Mouse (Mus musculus): ENCODE results near the gene Inpp4b. TPM values are rescaled to one million over a fixed set of nuclear protein-coding genes. Genes with fewer than 3 reads are reported as not detected.
A peak's percentile ranks its signal among the peaks of the same experiment; 100 is the strongest.

Gene Inpp4b
- polyA plus RNA-seq, 3 experiments from 2014 or later: 249 to 663 (median 549) TPM

DNA sequence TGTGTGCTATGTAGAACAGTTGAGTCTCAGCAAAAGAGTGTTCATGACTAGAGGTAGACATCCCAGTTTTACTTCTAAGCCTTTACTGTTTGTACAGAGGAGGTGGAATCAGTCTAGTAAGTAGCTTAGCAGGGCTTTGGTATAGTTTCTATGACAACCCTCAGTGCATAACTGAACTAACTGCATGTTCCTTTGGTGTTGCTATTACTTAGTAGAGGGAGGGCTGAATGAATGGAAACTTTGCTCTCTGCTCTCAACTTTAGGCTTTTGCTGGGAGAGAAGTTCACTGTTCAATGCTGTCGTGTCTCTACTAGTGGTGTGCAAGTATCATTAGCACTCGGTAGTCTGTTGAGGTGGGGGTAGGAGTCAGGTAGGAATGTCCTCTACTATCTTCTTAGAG lies 393.3 kb downstream of the Inpp4b start:
- ATAC-seq: peak; percentile 80

DNA sequence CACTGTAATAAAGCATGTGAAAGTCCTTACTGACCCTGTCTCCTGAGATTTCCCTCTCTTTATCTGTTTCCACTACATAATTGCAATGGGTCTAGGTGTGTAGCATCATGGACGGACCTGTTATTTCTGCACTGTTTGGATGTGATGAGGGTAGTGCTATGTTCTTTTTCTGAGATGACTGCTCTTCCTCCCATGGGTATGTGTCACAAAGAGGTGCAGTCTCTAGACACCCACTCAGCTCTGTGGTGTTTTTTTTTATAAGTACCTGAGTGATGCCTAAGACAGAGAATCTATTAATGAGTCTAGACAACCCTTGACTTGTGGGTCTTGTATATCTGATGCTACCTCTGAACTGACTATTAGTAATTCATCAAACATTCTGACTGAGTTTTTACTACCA lies 393.7 kb downstream of the Inpp4b start:
- ATAC-seq: peak; percentile 76

DNA sequence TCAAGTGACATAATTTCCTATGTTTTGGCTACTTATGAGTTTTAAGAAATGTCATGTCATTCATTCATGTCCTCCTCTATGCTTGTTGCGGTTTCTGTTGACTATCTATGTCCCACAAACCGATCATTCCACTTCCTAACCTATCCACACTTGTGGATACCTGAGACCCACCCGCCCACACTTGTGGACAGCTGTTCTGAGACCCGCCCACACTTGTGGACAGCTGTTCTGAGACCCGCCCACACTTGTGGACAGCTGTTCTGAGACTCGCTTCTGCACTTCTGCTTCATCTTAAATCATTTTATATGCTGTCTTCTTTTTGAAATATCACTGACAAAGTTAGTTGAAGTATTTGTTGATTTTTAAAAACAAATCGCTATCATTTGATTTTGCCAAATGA lies 400.2 kb downstream of the Inpp4b start:
- ATAC-seq: no peak

DNA sequence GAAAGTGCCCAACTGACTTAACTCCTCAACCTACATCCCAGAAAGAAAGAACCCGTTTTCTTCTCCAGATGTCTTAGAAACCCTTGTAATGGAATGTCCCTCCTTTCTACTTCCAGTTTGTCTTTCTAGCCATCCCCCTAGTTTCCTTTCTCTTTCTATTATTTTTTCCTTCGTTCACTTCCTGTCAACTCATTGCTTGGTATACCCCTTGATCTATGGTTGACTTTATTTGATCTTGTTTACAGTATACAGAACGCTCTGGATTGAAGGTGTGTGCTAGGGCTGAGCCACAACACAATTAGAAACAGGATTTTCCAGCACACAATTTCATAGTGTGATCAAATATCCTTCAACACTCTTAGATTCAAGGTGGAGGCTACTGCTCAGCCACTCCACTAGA lies 400.7 kb downstream of the Inpp4b start:
- peak; percentile 70 for ATAC-seq

DNA sequence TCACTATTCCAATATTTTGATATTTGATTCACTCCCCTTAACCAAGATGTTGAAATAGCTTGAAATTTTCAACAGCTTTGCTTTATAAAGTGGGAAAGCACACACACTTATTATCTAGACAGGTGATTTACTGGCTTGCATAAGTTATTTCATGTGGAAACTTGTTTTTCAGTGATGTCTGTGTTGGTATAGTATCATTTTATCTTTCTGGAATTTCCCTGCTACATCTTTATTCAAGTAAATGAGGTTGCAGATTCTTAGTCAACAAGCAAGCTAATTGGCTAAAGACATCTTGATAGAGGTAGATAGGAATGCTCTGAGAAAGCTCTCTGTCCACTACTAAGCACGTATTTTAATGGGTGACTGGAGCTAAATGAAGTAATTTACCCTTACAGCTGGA lies 403.1 kb downstream of the Inpp4b start:
- peak; percentile 55 for ATAC-seq

DNA sequence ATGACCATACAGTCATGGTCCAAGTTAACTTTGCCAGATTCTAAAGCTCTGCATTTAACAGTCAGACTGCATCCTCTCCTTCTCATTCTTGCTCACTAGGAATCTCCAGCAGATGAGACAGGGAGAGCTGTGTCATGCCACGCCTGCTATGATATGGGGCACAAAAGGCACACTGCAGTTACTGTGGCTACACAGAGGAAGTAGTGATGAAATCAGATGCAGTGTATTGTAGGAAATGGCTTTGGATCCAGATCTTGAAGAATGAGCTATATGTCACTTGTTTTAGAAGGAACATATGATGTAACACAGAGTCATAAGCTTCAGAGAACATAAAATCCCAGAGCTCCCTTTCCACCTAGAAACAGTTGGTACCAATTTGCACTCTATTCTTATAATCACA lies 408.8 kb downstream of the Inpp4b start:
- peak; percentile 48 for ATAC-seq

DNA sequence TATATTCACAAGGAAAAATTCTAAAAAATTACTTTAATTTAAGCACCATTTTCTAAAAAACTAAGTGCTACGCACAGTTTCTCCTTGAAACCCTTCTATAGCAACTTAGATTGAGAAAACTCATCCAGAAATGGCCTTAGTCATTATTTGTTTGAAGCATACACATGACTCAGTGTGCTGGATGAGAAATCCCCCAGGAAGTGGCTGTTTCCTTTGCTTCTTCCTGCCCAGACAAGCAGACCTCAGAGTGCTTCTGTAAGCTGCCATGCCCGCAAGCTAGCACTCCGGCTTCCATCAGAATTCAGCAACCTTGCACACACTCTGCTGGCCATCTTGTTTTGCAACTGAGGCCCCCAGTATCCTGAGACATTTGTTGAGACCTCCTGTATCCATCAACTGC lies 414.3 kb downstream of the Inpp4b start:
- ATAC-seq: peak; percentile 94

DNA sequence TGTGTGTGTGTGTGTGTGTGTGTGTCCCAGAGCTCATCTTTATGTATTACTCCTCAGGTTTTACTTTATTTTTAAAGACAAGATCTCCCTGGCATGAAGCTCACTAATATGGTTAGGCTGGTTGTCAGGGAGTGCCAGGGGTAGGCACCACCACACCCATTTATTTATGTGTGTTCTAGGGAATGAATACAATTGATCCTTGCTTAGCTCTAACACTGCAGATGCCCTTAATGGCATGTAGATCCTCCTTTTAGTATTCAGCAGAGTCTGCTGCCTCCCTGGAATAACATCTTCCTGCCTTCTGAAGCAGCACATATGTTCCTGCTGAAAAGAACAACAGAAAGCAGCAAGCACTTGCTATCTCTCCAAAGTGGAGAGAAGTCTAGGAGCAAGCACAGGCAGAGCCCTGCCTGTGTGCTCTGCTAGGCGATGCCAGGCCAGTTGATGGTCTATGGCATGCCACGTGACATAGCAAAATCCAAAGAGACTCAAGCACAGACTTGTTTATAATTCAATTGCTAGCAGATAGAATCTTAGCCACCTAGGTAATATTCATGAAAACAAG lies 415.3 kb downstream of the Inpp4b start:
- no peak for ATAC-seq

DNA sequence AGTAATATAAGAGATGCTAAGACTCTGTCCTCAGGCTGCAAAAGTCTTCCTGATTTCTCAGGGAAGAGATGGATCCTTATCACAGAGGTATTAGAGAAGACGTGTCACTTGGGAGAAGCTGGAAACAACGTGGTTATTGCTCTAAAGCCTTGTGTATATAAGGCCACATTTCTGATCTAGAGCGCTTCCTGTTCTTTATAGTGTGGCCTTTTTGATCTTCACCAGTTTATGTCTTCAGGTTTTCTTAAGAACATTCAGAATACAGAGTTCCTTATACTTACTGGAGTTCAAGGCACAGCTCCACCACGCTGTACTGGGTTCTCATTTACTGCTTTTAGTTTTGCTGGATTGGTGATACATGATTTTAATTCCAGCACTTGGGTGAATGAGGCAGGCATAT lies 419.1 kb downstream of the Inpp4b start:
- peak; percentile 42 for ATAC-seq

DNA sequence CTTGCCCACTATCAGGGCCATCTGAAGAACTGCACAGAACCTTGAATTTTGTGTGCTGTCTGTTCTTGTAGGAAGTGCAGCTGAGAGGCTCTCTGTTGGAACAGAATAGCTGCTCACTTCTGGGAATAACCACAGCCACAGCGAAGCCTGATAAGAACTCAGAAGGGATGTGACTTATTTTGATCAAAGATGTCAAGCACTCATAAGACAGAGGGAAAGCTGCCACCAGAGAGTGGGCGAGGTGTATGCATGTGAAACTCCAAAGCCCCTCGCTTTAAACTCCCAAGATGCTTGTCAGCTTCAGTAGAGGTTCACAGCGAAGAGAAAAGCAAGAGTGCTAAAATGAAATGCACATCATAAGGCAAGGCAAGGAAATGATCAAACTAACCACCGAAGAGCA lies 423.7 kb downstream of the Inpp4b start:
- ATAC-seq: peak; percentile 7

DNA sequence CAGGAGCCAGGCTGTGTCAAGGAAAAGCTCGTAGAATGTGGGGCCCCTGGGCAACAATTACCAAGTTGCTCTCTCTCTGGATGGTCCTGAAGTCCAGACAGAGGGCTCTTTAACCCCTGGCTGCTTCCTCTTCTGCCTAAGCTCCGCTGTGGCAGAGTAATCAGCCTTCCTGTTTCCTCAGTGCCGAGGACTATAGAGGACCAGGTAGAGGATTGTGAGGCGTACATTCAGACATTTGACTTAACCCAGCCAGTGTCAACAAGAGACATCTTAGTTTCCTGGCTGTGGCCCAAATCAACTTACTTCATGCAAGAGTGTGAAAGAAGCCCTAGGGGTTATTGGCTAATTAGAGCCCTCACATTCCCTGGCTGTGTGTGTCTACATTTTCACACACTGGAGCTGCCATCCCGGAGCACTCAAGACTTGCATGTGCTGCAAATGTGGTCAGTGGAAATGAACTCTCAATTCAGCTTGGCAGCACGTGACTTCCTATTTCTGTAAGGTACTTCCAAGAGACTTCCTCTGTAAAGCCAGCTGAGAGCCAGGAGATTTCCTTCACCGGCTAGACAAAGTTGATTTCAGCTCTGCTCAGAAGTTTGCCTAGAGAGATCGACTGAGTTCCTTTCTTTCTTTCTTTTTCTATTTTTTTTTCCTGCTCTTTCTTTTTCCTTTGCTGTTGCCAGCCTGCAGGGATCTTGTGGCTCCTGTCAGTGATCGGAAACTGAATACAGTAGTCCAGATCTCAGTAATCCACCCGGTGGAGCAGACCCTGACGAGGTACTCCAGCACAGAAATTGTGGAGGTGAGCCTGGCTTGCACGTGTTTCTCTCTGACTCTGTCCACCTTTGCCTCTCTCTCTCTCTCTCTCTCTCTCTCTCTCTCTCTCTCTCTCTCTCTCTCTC lies 425.3 kb downstream of the Inpp4b start:
- peak; percentile 48 for ATAC-seq

DNA sequence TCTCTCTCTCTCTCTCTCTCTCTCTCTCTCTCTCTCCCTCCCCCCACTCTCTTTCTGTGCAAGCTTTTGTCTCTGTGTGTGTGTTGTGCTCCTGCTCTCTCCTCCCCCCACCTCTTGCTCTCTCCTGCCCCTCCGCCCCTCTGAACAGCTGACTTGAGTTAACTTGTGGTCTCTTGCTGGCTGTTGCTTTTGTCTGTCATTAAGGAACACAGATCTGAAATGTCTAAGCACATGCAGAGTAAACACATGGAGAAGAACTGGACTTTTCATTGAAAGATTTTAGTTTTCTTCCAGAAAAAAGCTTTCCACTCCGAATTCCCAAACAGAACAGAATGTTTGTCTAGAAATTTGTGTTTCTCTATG lies 425.9 kb downstream of the Inpp4b start:
- ATAC-seq: peak; percentile 44

DNA sequence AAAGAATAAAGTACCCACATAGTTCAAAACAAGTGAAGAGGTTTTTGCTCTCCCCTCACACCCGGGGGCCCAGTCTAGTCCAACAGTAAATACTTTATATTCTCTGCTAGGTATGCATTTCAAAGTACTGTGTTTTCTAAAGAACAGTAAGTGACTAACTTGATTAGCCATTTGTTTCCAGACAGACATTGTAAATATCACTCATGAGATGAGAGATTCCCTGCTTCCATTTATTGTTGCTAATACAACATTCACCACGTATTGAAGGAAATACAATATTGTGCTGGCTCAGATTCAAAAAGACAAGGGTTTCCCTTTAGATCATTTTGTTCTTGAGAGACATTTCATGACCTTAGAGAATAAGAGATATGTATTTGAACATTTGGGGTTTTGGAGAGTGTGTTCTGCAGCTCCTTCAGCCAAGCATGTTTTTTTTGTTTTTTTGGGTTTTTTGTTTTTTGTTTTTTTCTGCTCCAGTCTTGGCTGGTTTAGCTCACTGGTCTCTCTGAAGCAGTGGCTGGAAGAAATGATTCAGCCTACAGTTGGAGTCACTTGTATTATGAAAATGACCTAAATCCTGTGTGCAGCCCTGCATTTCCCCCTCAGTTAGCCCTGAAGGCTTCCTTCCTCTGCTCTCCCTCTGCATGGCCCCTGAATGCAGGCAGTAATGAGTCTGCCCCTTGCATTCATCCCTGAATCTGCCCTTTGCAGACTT lies 426.5 kb downstream of the Inpp4b start:
- no peak for ATAC-seq

DNA sequence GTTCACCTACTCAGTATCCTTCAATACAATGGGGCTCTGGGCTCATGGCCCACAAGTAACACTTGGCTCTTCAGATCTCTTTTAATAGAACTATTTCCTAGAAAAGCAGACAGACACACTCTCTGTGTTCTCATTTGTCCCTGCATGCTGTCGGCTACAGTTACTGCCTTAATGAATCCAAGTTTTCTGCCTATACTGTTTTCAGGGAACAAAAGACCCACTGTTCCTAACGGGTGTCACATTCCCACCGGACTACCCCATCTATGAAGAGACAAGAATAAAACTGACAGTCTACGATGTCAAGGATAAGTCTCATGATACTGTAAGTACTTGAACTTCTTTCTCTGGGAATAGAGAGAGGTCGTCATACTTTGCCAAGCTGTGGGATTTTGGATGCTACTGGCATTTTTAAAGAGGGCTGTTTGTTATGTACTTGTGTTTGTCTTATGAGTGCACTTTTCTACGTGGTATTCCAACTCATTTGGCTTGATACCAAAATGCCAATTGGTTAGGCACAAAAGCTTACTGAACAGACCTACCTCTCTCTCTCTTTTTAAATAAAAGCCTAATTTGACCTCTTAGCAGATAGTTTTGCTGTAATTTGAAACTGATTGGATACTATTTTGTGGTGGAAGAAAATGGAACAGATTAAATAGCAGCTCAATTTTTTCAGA lies 428.4 kb downstream of the Inpp4b start:
- no peak for ATAC-seq

DNA sequence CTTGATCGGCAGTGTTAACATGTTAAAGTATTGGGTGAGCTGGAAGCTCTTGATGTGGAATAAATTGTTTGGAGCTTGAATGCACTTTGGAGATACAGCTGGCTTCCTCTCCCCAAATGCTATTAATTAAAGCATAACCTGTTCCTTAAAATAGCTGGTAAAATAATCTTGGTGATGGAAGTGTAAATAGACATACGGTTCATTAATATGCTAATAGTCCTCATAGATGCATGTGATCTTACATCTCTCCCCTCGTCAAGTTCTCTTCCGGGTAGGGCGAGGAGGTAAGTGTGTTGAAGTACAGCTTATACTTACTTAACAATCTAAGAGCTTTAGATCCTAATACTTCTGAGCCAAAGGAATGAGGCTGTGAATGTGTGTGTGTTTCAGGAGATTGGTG lies 430.5 kb downstream of the Inpp4b start:
- no peak for ATAC-seq

DNA sequence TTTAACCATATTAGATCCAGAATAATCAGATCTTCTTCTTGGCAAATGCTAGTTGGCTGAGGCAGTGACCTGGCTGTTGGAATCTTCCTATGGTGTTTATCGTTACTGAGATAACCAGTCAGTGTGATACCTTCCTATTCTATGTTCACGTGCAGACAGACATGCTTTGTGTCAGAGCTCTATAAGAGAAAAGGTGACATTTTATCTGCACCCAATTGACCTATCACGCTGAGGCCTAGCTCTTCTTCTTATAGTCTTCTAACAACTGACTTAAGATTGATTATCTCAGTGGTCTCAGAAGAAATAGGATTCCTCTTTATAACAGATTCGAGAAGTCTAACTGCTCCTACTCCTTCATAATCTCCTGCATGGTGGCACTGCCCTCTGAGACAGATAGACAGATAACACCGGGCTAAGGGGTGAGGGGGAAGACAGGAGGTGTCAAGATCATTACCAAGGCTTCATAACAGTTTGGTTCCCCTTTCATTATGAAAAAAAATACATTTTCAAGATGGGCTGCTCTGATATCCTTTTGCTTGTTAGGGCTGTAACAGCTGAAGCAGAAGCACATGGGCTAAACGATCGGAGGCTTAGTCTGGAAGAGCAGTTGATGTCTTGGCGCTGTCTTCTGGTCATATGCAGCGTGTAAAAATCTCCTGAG lies 431.1 kb downstream of the Inpp4b start:
- ATAC-seq: peak; percentile 8

DNA sequence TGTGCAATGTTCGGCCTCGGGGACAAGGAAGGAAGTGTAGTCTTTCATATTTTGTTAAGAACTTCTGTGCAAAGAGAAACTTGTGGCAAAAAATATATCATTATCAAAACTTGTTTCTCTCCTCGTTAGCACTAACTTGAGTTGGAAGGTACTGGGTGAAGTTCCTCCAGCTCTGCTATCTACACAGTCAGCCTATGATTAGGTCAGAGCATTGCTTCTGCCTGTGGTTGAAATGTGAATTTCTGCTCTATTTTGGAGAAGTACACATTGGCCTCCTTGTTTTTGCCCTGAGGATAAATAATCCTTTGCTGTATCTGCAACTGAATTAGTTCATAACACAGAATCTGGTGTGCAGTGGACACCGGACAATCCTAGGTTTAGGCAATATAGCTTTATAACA lies 431.7 kb downstream of the Inpp4b start:
- no peak for ATAC-seq

DNA sequence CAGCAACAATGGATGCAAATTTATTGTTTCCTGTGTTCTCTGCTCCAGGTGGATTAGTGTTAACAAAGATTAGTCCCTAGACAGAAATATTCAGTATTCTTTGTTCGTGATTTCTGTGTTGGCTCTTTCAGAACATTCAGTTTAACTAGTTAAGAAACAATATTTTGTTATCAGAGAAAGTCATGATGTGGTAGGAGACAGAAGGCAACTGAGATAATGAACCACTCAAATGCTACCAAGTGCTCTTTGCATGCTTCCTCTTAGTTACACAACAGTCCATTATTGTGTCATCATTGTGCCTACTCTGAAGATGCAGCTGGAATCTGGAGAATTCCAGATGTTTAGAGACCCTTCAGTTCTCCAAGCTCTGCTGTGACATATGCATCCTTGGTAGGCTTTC lies 432.1 kb downstream of the Inpp4b start:
- no peak for ATAC-seq

DNA sequence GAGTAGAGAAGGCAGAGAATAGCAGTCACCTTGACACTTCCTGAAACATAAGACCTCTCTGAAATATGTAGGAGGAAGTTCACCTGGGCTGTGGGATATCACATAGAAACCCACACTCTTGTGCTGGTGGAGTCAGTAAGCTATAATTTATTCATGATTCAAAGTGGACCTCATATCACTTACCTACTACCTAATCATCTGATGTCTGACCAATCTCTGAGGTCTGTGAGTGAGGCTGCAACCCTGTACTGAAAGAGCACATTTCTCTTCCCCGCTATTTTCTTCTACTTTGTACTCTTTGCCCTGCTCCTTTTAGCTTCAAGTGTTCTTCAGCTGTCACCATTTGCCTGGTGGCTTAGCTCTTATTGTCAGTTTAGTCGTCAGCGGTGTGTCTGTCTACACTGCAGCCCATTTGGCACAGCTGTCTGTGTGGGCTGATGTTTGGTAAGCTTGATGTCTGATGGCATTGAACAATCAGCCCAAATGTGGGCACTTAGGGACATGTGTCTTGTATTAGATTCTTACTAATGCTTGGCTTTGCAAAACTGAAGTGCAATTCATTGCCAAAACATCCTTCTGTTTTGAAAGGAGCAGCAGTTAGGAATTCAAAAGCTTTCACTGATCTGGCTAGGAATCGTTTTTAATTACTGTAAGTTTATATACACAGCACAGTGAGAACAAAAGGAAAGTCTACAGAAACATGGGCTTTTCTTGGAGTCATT lies 434.3 kb downstream of the Inpp4b start:
- ATAC-seq: no peak

DNA sequence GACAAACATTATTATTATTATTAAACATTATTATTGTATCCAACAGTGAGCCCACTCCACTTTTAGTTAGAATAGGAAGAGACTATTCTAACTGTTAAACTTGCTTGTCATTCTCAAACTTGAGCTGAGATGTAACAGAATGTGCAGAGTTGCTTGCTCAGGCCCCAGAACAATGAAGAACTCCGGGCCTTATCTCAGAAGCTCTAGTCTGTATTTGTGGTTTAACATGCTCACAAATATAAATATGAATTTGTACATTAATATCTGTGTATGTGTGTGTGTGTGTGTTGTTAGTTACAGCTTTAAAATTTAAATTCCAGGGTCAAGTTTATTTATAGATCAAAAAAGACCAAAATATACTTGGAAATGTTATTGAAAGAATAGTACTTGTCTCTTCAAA lies 435.3 kb downstream of the Inpp4b start:
- no peak for ATAC-seq

DNA sequence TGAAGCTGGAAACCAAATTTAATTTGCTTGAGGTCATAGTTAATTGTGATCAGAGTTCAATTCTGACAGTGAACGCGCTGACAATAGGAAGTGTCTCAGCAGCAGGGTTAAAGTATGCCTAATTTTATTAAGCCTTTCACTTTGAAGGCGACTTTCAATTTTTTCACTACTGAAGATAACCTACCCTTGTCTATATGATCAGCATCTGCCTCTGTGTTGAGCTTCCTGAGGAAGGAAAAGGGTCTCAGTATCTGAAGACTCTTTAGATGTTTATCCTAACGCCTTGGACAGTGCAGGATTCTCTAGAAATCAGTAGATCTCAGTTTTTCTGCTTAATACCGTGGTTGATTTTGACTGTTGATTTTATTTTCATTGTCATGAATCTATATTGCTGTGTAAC lies 437.1 kb downstream of the Inpp4b start:
- no peak for ATAC-seq

DNA sequence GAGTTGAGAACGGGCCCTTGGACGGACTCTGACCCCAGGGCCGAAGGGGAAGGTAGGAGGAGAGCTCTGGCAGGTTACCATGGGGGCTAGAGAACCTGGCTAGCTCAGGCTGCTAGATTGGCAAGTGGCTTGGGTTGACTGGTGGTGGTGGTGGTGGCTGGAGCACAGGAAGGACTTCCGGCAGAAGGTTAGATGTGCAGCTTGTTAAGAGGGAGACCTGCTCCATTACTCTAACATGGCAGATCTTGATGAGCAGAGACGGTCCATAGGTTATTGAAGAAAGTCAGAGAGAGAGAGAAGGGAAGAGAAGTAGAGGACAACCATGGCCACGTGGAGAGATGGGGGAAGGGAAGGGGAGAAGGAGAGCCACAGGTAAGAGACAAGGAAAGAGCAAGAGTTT lies 437.8 kb downstream of the Inpp4b start:
- peak; percentile 26 for ATAC-seq

Measured in inflammation-experienced regulatory T-cells, adult 6 months (primary cell).